Mouse (Mus musculus) forebrain, postnatal 0 days (tissue): Measurements from ENCODE around the gene Pcdh7. TPM values are rescaled to one million over a fixed set of nuclear protein-coding genes. Genes with fewer than 3 reads are reported as not detected.

Source experiments
- ATAC-seq: fragments of 200-750 bp; cut with Nextera tagmentation; 2 replicates; pipeline ENCODE4 v1.8.0; 2017; ENCODE audit warnings: mild to moderate bottlenecking, moderate library complexity
- DNase-seq: peaks from one replicate; pipeline ENCODE4 v3.0.0-alpha.2; 2015
- H3K27ac ChIP-seq: fragments of 300-500 bp; sonication (generic); 2 replicates; pipeline ENCODE4 v1.5.1; 2014; ENCODE audit warnings: low read depth, mild to moderate bottlenecking, antibody characterized with exemption, low read length, moderate library complexity, mixed read lengths
- H3K27me3 ChIP-seq: fragments of 300-500 bp; sonication (generic); 2 replicates; pipeline ENCODE4 v1.6.1; 2014; ENCODE audit warnings: mild to moderate bottlenecking, low read length, mixed read lengths; ENCODE audit not compliant: insufficient read depth
- H3K36me3 ChIP-seq: fragments of 300-500 bp; sonication (generic); 2 replicates; pipeline ENCODE4 v1.6.1; 2014; ENCODE audit warnings: mild to moderate bottlenecking, moderate library complexity; ENCODE audit not compliant: insufficient read depth
- H3K4me1 ChIP-seq: fragments of 300-500 bp; sonication (generic); 2 replicates; pipeline ENCODE4 v1.6.1; 2014; ENCODE audit warnings: antibody characterized with exemption; ENCODE audit not compliant: insufficient read depth
- H3K4me2 ChIP-seq: fragments of 300-500 bp; sonication (generic); 2 replicates; pipeline ENCODE4 v1.6.1; 2014; ENCODE audit warnings: low read depth, mild to moderate bottlenecking, moderate library complexity
- H3K4me3 ChIP-seq: fragments of 300-500 bp; sonication (generic); 2 replicates; pipeline ENCODE4 v1.5.1; 2014; ENCODE audit warnings: low read depth, low read length, mixed read lengths
- H3K9ac ChIP-seq: fragments of 300-500 bp; sonication (generic); 2 replicates; pipeline ENCODE4 v1.6.1; 2014; ENCODE audit warnings: mild to moderate bottlenecking
- H3K9me3 ChIP-seq: fragments of 300-500 bp; sonication (generic); 2 replicates; pipeline ENCODE4 v1.6.1; 2016; ENCODE audit warnings: low read length
- CTCF ChIP-seq: sonication (generic); IDR thresholded peaks from 2 replicates; pipeline ENCODE4 v1.5.1; 2016; ENCODE audit warnings: antibody characterized with exemption, control low read depth, low read depth
- WGBS: fragments of 180-500 bp; shearing (Covaris S2); extraction: QIAGEN DNeasy Blood & Tissue Kit; methylation state at CpG from one replicate; pipeline ENCODE4 v1.1.7; 2014; 5-methylcytosine and 5-hydroxymethylcytosine counted together
- polyA plus RNA-seq: library from polyadenylated mRNA; unstranded; fragments of >200 nt; fragmentation: Nextera tagmentation; extraction: Ambion mirVana; gene quantifications from 2 replicates; pipeline ENCODE4 v1.2.1, GENCODE M21; 2015
- total RNA-seq: library from RNA; depleted of rRNA; stranded (reverse); fragments of >200 nt; gene quantifications from 2 replicates; pipeline ENCODE4 v1.2.3, GENCODE M21; 2014

The Pcdh7 gene
- total and polyA plus RNA-seq, 2 experiments from 2014 or later: 15.5 to 89.3 TPM

DNA sequence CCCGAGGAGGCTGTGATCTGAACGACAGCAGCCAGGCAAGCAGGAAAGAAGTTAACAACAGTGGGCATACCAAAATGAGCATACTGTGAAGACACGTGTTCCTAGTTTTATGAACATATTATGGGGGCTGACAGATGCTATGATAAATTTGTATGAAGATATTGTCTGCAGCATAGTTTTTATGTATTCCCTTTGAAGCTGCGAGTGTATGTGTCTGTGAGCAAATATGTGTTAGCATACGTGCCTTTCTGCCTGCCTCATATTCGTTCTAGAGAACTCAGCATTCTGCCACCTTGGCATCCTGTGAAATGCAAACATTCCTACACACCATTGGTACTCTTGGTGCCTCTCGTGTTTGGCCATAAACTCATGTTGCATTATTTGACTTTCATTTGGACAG is 307.4 kb downstream of the Pcdh7 start:
- no peak for TF ChIP-seq CTCF
- Histone ChIP-seq H3K36me3 (no peaks in the 10 kb centered on the region), H3K4me3 (no peak overlapping the region), H3K27me3 (no peaks in the 10 kb centered on the region), H3K9ac (no peak overlapping the region), H3K4me1 (0 out of 2 replicates have a peak, but pooled peaks cover 3% of the 10 kb centered on the region), H3K9me3 (no peaks in the 10 kb centered on the region), H3K27ac (no peak overlapping the region), H3K4me2 (no peak overlapping the region)
- ATAC-seq (peak; percentile 74), DNase-seq (peak; percentile 54)
- WGBS: 57% methylated on average over 7 of the region's 7 CpGs

DNA sequence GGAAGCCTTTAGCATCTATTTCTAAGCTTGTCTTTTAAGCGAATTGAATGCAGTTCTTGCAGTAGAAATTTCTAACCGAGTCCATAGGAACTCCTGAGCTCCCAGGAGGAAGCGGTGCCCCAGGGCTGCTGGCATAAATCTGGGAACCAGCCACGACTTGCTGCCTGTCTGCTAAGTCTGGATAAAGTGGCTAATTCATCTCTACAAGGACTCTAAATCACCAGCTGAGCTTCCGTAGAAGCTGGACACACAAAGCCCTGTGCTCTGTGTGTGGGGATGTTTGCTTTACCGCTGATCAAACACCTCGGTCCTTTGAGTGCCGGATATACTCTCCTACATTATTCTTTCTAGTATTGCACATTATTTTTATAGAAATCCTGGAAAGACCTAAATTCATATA is 308.0 kb downstream of the Pcdh7 start:
- Histone ChIP-seq H3K9me3 (no peaks in the 10 kb centered on the region), H3K4me1 (0 out of 2 replicates have a peak, but pooled peaks cover 3% of the 10 kb centered on the region), H3K9ac (no peak overlapping the region), H3K4me2 (no peak overlapping the region), H3K36me3 (no peaks in the 10 kb centered on the region), H3K27ac (no peak overlapping the region), H3K4me3 (no peak overlapping the region), H3K27me3 (no peaks in the 10 kb centered on the region)
- TF ChIP-seq CTCF: no peak
- 50% methylated on average over 8 of the region's 8 CpGs for WGBS
- ATAC-seq: no peak
- DNase-seq: no peak

DNA sequence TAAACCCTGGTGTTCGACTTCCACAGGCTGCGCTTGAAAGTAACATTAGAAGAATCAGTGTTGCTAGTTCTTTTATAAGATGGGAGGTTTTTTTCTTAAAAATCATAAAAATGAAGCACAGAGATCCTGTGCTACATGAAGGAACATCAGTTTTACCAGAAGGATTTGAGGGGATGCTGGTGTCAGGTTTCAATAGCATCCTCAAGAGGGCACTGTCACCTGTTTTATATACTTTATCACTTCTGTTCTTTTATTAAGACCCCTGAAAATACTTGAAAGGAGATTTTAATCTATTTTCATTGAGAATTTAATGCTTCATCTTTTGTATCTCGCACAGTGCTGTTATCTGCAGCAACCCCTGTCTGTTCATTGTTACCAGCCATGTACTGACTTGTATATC is 322.1 kb downstream of the Pcdh7 start:
- TF ChIP-seq CTCF: peak; percentile 51
- ATAC-seq: no peak
- peak; percentile 45 for DNase-seq
- H3K9ac ChIP-seq: no peak overlapping the region
- H3K36me3 ChIP-seq: no peaks in the 10 kb centered on the region
- no peak overlapping the region for H3K27ac ChIP-seq
- H3K4me2 ChIP-seq: no peak overlapping the region
- H3K4me1 ChIP-seq: no peaks in the 10 kb centered on the region
- H3K9me3 ChIP-seq: no peaks in the 10 kb centered on the region
- H3K4me3 ChIP-seq: no peak overlapping the region
- no peaks in the 10 kb centered on the region for H3K27me3 ChIP-seq
- WGBS: 58% methylated on average over 3 of the region's 3 CpGs

DNA sequence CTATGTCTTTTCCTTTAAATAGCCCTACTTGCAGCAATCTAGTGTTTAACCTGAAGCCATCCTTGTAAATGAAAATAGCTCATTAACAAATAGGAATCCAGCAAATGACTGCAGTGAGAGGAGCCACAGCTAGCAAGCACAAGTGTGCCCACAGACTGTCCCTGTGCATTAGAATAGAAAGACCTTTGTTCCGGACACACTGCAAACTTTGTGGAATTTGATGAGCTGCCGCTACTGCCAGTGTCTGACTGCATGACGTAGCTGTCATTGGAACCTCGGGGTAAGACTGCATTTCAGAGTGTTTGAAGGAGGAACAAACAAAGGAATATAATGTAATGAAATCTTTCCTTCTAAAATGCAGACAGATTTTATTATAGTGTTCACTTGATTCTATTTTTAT is 326.4 kb downstream of the Pcdh7 start:
- H3K9me3 ChIP-seq: no peaks in the 10 kb centered on the region
- H3K4me2 ChIP-seq: no peak overlapping the region
- TF ChIP-seq CTCF: no peak
- no peaks in the 10 kb centered on the region for H3K27me3 ChIP-seq
- DNase-seq (no peak), ATAC-seq (no peak)
- no peak overlapping the region for H3K4me3 ChIP-seq
- no peaks in the 10 kb centered on the region for H3K4me1 ChIP-seq
- H3K36me3 ChIP-seq: no peaks in the 10 kb centered on the region
- H3K27ac ChIP-seq: no peak overlapping the region
- WGBS: 33% methylated on average over 4 of the region's 4 CpGs
- peak overlapping the region; percentile 6; the same call in 1 of the 2 replicates for H3K9ac ChIP-seq

DNA sequence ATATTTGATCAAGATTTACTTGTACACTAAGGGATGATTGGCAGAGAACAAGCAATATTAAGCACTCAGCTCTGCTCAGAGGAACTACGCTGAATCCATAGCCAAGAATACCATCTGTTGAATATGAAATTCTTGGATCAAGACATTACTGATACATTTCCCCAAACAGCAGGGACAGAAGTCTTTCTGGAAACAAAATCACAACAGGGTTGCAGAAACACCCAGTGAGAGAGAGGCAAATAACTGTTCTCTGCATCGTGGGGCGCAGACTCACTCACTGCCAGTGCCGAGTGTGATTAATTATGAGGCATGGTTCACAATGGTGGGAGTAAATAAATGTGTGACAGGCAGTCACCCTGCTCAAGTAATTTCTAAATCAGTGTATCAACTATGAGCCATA is 363.3 kb downstream of the Pcdh7 start:
- Histone ChIP-seq H3K4me2 (no peak overlapping the region), H3K27ac (no peak overlapping the region), H3K4me3 (no peak overlapping the region), H3K9ac (no peak overlapping the region), H3K9me3 (no peaks in the 10 kb centered on the region), H3K4me1 (no peaks in the 10 kb centered on the region), H3K36me3 (no peaks in the 10 kb centered on the region), H3K27me3 (no peaks in the 10 kb centered on the region)
- DNase-seq: peak; percentile 60
- no peak for TF ChIP-seq CTCF
- 24% methylated on average over 4 of the region's 4 CpGs for WGBS
- ATAC-seq: peak; percentile 84

DNA sequence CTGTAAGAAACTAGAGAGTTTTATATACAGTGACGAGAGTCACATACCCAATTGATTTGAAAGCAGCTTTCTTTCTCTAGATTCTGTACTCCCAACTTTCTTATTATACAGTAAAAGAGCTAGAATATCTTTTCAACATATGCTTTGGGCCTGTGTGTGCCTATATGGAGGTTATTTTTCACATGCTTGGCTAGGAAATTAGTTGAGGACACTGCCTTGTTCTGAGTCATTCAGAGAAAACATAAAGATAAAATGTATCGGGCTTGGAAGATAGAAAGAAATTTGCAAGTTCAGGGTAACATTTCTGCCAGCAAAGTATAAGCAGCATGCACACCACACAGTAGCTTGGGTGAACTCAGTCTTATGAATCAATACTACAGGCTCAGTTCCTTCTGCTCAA is 364.5 kb downstream of the Pcdh7 start:
- ATAC-seq (no peak), DNase-seq (no peak)
- Histone ChIP-seq H3K36me3 (no peaks in the 10 kb centered on the region), H3K9me3 (no peaks in the 10 kb centered on the region), H3K4me2 (no peak overlapping the region), H3K27ac (no peak overlapping the region), H3K4me1 (no peaks in the 10 kb centered on the region), H3K4me3 (no peak overlapping the region), H3K9ac (no peak overlapping the region), H3K27me3 (no peaks in the 10 kb centered on the region)
- TF ChIP-seq CTCF: no peak
- WGBS: 66% methylated on average over 2 of the region's 2 CpGs

DNA sequence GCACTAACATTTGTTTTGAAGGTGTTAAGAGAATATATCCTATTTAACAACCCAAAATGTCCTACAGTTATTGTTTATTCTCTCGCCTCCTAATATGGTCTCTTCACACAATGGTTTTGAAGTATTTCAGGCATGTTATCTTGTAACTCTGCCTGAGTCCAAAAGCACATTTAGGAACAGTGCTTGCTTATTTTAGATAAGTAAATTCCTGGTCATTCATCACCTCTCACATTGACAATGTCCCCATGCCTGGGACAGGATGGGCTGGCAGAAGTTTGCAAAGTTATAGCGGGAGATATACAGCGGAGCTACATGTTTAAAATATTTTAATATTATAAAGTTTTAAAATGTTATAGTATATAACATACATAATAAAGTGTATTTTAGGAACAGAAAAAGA is 365.3 kb downstream of the Pcdh7 start:
- Histone ChIP-seq H3K4me1 (no peaks in the 10 kb centered on the region), H3K9me3 (no peaks in the 10 kb centered on the region), H3K27ac (no peak overlapping the region), H3K27me3 (no peaks in the 10 kb centered on the region), H3K9ac (no peak overlapping the region), H3K36me3 (no peaks in the 10 kb centered on the region), H3K4me2 (no peak overlapping the region), H3K4me3 (no peak overlapping the region)
- no peak for ATAC-seq
- no peak for TF ChIP-seq CTCF
- 88% methylated on average over 3 of the region's 3 CpGs for WGBS
- DNase-seq: no peak

DNA sequence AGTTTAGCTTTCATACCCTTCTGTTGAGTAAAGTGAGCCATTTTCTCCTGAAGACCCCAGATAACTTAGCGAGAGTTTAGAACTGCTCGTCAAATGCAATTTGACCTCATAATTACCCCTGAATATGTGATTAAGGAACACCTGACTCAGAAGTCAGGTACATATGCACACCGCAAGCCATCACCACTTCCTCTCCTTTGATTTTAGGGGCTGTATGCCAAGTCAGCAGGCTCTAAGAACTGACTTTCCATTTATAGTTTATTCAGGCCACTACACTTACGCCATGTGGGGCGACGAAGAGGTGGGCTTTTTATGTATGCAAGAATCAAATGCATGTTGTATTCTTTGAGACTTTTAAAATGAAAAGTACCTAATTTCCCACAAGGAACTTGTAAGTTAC is 366.2 kb downstream of the Pcdh7 start:
- Histone ChIP-seq H3K4me3 (no peak overlapping the region), H3K4me2 (no peak overlapping the region), H3K9ac (no peak overlapping the region), H3K4me1 (no peaks in the 10 kb centered on the region), H3K9me3 (no peaks in the 10 kb centered on the region), H3K27me3 (no peaks in the 10 kb centered on the region), H3K27ac (no peak overlapping the region), H3K36me3 (no peaks in the 10 kb centered on the region)
- 69% methylated on average over 6 of the region's 6 CpGs for WGBS
- TF ChIP-seq CTCF: no peak
- DNase-seq: no peak
- no peak for ATAC-seq
